Mouse (Mus musculus): ENCODE data around the gene Spire2. TPM values are rescaled to one million over a fixed set of nuclear protein-coding genes. Genes with fewer than 3 reads are reported as not detected.

Gene Spire2
- polyA plus RNA-seq, 1 experiment from 2014 or later, result 0.89 TPM

DNA sequence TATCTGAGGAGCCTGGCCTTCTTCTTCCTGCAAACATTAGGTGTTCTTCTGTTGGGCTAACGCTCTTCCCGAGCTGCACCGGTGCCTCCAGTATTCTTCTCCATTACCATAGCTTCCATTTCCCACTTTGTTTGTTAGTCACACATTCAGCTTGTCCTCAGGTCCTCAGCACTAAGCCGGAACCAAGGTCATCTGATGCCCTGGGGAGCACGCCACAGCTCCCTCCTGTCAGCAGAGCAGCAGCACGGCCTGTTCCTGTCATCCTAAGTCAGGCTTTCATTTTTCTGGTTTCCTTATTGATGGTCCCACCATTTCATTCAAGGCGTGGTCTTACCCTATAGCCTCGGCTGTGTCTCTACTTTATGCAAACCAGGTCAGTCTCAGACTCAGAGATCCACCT, 55.3 kb downstream of the Spire2 start:
- Histone ChIP-seq H3K9me3 (ENCODE audit: control insufficient read depth, low read length) (no peaks in the 10 kb centered on the region), H3K27me3 (replicated peaks; ENCODE audit: control insufficient read depth, insufficient read depth, low read length) (no peaks in the 10 kb centered on the region), H3K4me2 (ENCODE audit: low read depth, low read length) (no peak overlapping the region), H3K4me3 (ENCODE audit: low read length) (no peak overlapping the region), H3K27ac (ENCODE audit: low read length) (no peak overlapping the region), H3K36me3 (ENCODE audit: control insufficient read depth, insufficient read depth, low read length) (peaks cover 41% of the 10 kb centered on the region), H3K4me1 (ENCODE audit: control insufficient read depth, insufficient read depth, low read length) (no peaks in the 10 kb centered on the region), H3K9ac (ENCODE audit: low read depth, low read length) (no peak overlapping the region)
- no peak for ATAC-seq
- 90% methylated on average over 8 of the region's 8 CpGs for WGBS

DNA sequence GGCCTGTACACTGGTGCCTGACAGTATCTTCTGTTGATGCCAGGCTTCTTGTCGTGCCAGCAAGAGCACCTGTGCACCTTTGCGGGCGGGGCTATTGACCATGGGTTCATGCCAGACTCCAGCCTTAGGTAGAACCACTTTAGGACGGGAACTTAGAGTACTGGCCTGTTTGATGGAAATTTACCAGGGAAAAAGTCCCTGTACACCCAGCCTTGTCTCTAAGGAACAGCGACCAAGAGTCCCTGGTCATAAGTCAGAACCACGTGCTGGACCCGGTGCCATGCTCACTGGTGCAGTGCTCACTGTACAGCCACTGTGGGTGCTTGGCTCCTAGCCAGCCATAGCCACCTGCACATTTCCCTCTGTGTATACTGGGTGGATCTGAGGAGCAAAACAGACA, 56.5 kb downstream of the Spire2 start:
- Histone ChIP-seq H3K4me1 (ENCODE audit: control insufficient read depth, insufficient read depth, low read length) (no peaks in the 10 kb centered on the region), H3K9ac (ENCODE audit: low read depth, low read length) (no peak overlapping the region), H3K4me3 (ENCODE audit: low read length) (no peak overlapping the region), H3K27me3 (replicated peaks; ENCODE audit: control insufficient read depth, insufficient read depth, low read length) (no peaks in the 10 kb centered on the region), H3K27ac (ENCODE audit: low read length) (no peak overlapping the region), H3K9me3 (ENCODE audit: control insufficient read depth, low read length) (no peaks in the 10 kb centered on the region), H3K36me3 (ENCODE audit: control insufficient read depth, insufficient read depth, low read length) (peaks cover 38% of the 10 kb centered on the region), H3K4me2 (ENCODE audit: low read depth, low read length) (no peak overlapping the region)
- 94% methylated on average over 7 of the region's 7 CpGs for WGBS
- no peak for ATAC-seq

DNA sequence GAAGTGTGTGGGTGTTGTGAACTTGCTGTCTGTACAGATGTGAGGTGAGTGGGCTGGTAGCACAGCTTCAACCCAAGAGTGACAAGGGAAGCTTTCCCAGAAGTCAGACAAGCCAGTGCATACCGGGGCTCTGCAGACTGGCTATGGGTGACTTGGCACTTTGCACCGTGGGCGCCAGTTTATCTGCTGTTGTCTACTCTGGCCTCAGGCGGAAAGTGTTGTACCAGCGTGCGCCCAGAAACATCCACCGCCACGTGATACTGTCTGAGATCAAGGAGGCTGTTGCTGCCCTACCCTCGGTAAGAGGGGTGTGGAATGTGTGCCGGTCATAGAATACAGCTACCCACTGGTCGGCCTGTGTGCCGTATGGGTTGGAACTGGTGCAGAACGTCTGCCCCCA, 65.8 kb downstream of the Spire2 start:
- Histone ChIP-seq H3K4me1 (ENCODE audit: control insufficient read depth, insufficient read depth, low read length) (no peaks in the 10 kb centered on the region), H3K9ac (ENCODE audit: low read depth, low read length) (no peak overlapping the region), H3K36me3 (ENCODE audit: control insufficient read depth, insufficient read depth, low read length) (peaks cover 23% of the 10 kb centered on the region), H3K9me3 (ENCODE audit: control insufficient read depth, low read length) (no peaks in the 10 kb centered on the region), H3K4me2 (ENCODE audit: low read depth, low read length) (no peak overlapping the region), H3K4me3 (ENCODE audit: low read length) (no peak overlapping the region), H3K27ac (ENCODE audit: low read length) (no peak overlapping the region), H3K27me3 (replicated peaks; ENCODE audit: control insufficient read depth, insufficient read depth, low read length) (no peaks in the 10 kb centered on the region)
- ATAC-seq, result no peak
- 93% methylated on average over 13 of the region's 13 CpGs for WGBS

DNA sequence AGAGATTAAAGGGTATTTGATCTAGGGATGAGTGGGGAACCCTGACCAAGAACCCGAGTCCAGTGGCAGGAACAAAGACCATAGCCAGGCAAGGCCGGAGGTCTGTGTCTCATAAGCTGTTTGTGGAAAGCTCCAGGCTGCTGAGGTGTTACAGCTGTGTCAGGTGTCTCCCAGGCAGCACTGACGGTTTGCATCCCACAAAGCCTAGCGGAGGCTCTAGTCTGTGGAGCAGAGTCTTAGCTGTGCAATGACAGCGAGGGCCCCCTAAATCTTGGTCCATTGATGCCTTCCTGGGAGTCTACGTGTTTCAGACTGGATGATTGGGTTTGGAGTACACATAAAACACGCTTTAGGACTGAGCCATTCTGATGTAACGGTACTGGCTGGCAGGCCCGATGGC, 69.4 kb downstream of the Spire2 start:
- H3K4me3 ChIP-seq (ENCODE audit: low read length), result no peak overlapping the region
- no peak overlapping the region for H3K9ac ChIP-seq (ENCODE audit: low read depth, low read length)
- WGBS, result 87% methylated on average over 9 of the region's 9 CpGs
- H3K4me1 ChIP-seq (ENCODE audit: control insufficient read depth, insufficient read depth, low read length), result no peaks in the 10 kb centered on the region
- H3K36me3 ChIP-seq (ENCODE audit: control insufficient read depth, insufficient read depth, low read length), result peaks cover 11% of the 10 kb centered on the region
- H3K27ac ChIP-seq (ENCODE audit: low read length), result no peak overlapping the region
- ATAC-seq, result no peak
- H3K9me3 ChIP-seq (ENCODE audit: control insufficient read depth, low read length), result no peaks in the 10 kb centered on the region
- H3K27me3 ChIP-seq (replicated peaks; ENCODE audit: control insufficient read depth, insufficient read depth, low read length), result peaks cover under 1% of the 10 kb centered on the region; the same call in 1 of the 2 replicates
- H3K4me2 ChIP-seq (ENCODE audit: low read depth, low read length), result no peak overlapping the region

DNA sequence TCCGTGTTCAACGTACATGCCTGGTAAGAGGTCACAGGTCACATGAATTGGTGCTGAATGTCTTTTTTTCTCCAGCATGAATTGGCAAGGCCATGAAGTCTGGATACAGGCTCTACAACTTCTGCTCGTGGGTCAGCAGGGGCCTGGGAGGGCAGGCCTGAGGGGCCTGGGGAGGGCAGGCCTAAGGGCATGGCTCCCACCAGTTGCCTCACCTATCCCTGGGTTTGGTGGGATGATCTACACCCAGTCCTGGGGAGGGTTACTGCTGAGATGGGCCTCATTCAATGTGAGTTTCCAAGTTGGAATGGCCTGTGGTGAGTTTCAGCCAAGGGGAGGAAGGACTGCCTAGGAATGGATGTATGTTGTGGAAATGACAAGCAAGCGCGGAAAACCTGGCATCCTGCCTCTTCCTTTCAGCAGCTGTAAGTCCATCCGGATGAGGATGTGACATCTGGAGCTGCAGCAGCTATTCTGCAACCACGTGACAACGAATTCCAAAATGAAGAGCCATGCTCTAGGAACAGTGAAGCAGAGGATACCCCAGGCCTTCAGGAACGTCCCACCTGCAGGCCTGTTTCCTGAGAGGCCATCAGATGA, 70.3 kb downstream of the Spire2 start:
- Histone ChIP-seq H3K27me3 (replicated peaks; ENCODE audit: control insufficient read depth, insufficient read depth, low read length) (peaks cover 7% of the 10 kb centered on the region), H3K4me1 (ENCODE audit: control insufficient read depth, insufficient read depth, low read length) (no peaks in the 10 kb centered on the region), H3K4me2 (ENCODE audit: low read depth, low read length) (no peak overlapping the region), H3K4me3 (ENCODE audit: low read length) (no peak overlapping the region), H3K9ac (ENCODE audit: low read depth, low read length) (no peak overlapping the region), H3K27ac (ENCODE audit: low read length) (no peak overlapping the region), H3K9me3 (ENCODE audit: control insufficient read depth, low read length) (no peaks in the 10 kb centered on the region), H3K36me3 (ENCODE audit: control insufficient read depth, insufficient read depth, low read length) (peaks cover 9% of the 10 kb centered on the region)
- 76% methylated on average over 9 of the region's 9 CpGs for WGBS
- ATAC-seq, result no peak

DNA sequence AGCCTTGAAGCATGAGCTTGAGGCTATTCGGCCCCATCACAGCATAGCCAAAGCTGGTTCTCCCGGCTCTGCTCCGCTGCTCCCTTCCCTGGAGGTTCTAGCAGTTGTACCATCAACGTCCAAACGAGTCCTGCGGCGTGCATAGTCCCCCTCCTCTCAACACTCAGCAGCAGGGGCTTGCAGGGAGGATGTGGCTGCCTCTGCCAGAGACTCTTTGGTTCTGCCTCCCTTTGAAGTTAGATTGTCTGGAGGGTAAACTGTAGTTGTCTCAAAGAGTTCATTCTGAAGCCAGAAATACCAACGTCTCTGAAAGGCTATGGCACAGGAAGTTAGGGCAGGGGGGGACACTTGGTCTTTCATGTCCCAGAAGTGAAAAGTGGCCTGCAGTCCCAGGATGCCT, 72.0 kb downstream of the Spire2 start:
- no peak overlapping the region for H3K9ac ChIP-seq (ENCODE audit: low read depth, low read length)
- WGBS, result 49% methylated on average over 8 of the region's 8 CpGs

DNA sequence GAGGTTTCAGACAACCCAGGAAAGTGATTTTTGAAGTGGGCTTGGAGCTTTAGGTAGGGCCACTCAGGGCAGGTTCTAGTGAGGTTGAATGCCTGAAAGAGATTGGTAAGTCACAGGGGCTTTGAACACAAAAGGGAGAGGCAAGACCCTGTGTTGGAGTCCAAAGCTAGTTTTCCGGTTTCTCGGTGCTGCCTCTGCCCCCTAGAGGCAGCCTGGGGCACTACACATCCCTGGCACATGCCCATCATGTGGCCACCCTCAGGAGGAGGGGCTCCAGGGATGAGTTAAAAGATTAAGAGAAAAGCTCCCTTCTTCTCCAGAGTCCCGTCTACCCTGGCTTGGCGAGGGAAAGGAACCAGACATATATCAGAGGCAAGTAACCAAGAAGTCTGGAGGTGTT, 74.3 kb downstream of the Spire2 start, which contains the start of gene Mc1r:
Mc1r (plus strand) TSS at position 322 of the 400 bp plus-strand sequence.
- Histone ChIP-seq H3K4me3 (ENCODE audit: low read length) (no peak within 1 kb of the TSS), H3K27ac (ENCODE audit: low read length) (no peak within 1 kb of the TSS), H3K4me2 (ENCODE audit: low read depth, low read length) (no peak within 1 kb of the TSS), H3K36me3 (ENCODE audit: control insufficient read depth, insufficient read depth, low read length) (no peaks in the 10 kb centered on the region), H3K27me3 (replicated peaks; ENCODE audit: control insufficient read depth, insufficient read depth, low read length) (peaks cover 44% of the 10 kb centered on the region), H3K9me3 (ENCODE audit: control insufficient read depth, low read length) (no peaks in the 10 kb centered on the region), H3K4me1 (ENCODE audit: control insufficient read depth, insufficient read depth, low read length) (peaks cover 9% of the 10 kb centered on the region), H3K9ac (ENCODE audit: low read depth, low read length) (no peak within 1 kb of the TSS)
- no peak for ATAC-seq
- WGBS, result 12% methylated on average over 4 of the region's 4 CpGs

More for the DNA sequence above, 72.0 kb downstream of the Spire2 start:
- H3K4me1 ChIP-seq (ENCODE audit: control insufficient read depth, insufficient read depth, low read length), result no peaks in the 10 kb centered on the region
- no peak overlapping the region for H3K27ac ChIP-seq (ENCODE audit: low read length)
- no peak for ATAC-seq
- no peak overlapping the region for H3K4me3 ChIP-seq (ENCODE audit: low read length)
- H3K27me3 ChIP-seq (replicated peaks; ENCODE audit: control insufficient read depth, insufficient read depth, low read length), result peaks cover 21% of the 10 kb centered on the region
- peaks cover under 1% of the 10 kb centered on the region for H3K36me3 ChIP-seq (ENCODE audit: control insufficient read depth, insufficient read depth, low read length)
- H3K9me3 ChIP-seq (ENCODE audit: control insufficient read depth, low read length), result no peaks in the 10 kb centered on the region
- no peak overlapping the region for H3K4me2 ChIP-seq (ENCODE audit: low read depth, low read length)

DNA sequence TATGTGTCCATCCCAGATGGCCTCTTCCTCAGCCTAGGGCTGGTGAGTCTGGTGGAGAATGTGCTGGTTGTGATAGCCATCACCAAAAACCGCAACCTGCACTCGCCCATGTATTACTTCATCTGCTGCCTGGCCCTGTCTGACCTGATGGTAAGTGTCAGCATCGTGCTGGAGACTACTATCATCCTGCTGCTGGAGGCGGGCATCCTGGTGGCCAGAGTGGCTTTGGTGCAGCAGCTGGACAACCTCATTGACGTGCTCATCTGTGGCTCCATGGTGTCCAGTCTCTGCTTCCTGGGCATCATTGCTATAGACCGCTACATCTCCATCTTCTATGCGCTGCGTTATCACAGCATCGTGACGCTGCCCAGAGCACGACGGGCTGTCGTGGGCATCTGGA, 75.1 kb downstream of the Spire2 start:
- peaks cover 52% of the 10 kb centered on the region for H3K27me3 ChIP-seq (replicated peaks; ENCODE audit: control insufficient read depth, insufficient read depth, low read length)
- no peak for ATAC-seq
- 87% methylated on average over 13 of the region's 13 CpGs for WGBS

DNA sequence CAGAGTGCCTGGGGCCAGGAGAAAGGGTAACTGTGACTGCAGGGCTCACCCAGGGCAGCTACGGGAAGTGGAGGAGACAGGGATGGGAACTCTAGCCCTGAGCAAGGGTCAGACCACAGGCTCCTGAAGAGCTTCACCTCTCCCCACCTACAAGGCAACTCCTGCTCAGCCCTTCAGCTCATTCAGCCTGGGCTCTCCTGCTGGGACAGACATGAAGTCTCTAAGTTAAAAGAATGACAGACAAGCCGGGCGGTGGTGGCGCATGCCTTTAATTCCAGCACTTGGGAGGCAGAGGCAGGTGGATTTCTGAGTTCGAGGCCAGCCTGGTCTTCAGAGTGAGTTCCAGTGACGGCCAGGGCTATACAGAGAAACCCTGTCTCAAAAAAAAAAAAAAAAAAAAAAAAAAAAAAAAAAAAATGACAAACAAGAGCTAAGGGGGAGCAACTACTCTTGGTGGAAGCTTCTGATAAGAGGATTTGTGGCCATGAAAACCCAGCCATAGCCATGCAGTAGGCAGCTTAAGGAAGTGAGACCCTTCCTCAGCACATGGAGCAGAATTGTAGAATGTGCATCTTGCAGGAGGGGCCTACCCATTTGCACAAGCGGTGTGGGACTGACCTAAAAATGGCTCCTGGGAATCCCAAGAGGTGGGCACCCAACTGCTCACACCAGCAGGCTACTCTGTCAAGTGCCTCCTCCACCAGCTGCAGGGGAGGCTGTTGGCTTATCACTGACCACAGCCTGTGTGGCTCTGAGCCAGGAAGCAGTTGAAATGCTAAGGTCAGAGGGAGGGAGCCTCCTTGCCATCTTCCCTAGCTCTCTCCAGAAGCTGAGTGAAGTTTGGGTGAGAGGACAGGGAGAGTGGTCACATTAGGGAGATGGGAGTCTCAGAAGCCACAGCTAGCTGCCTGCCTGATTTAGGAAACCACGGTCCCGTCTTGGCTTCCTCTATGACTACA, 76.4 kb downstream of the Spire2 start:
- Histone ChIP-seq H3K4me2 (ENCODE audit: low read depth, low read length) (no peak overlapping the region), H3K36me3 (ENCODE audit: control insufficient read depth, insufficient read depth, low read length) (no peaks in the 10 kb centered on the region), H3K9me3 (ENCODE audit: control insufficient read depth, low read length) (no peaks in the 10 kb centered on the region), H3K4me1 (ENCODE audit: control insufficient read depth, insufficient read depth, low read length) (peaks cover 11% of the 10 kb centered on the region), H3K27ac (ENCODE audit: low read length) (no peak overlapping the region), H3K27me3 (replicated peaks; ENCODE audit: control insufficient read depth, insufficient read depth, low read length) (peaks cover 64% of the 10 kb centered on the region), H3K4me3 (ENCODE audit: low read length) (no peak overlapping the region), H3K9ac (ENCODE audit: low read depth, low read length) (no peak overlapping the region)
- 71% methylated on average over 9 of the region's 9 CpGs for WGBS
- no peak for ATAC-seq

More for the DNA sequence above, 75.1 kb downstream of the Spire2 start:
- no peaks in the 10 kb centered on the region for H3K9me3 ChIP-seq (ENCODE audit: control insufficient read depth, low read length)
- H3K27ac ChIP-seq (ENCODE audit: low read length), result no peak overlapping the region
- H3K4me2 ChIP-seq (ENCODE audit: low read depth, low read length), result no peak overlapping the region
- no peak overlapping the region for H3K9ac ChIP-seq (ENCODE audit: low read depth, low read length)
- no peak overlapping the region for H3K4me3 ChIP-seq (ENCODE audit: low read length)
- no peaks in the 10 kb centered on the region for H3K36me3 ChIP-seq (ENCODE audit: control insufficient read depth, insufficient read depth, low read length)
- peaks cover 11% of the 10 kb centered on the region for H3K4me1 ChIP-seq (ENCODE audit: control insufficient read depth, insufficient read depth, low read length)

Data from intestine, embryonic 16.5 days (tissue).